Mouse (Mus musculus): ENCODE data around the gene Slc32a1.

Slc32a1 gene

DNA sequence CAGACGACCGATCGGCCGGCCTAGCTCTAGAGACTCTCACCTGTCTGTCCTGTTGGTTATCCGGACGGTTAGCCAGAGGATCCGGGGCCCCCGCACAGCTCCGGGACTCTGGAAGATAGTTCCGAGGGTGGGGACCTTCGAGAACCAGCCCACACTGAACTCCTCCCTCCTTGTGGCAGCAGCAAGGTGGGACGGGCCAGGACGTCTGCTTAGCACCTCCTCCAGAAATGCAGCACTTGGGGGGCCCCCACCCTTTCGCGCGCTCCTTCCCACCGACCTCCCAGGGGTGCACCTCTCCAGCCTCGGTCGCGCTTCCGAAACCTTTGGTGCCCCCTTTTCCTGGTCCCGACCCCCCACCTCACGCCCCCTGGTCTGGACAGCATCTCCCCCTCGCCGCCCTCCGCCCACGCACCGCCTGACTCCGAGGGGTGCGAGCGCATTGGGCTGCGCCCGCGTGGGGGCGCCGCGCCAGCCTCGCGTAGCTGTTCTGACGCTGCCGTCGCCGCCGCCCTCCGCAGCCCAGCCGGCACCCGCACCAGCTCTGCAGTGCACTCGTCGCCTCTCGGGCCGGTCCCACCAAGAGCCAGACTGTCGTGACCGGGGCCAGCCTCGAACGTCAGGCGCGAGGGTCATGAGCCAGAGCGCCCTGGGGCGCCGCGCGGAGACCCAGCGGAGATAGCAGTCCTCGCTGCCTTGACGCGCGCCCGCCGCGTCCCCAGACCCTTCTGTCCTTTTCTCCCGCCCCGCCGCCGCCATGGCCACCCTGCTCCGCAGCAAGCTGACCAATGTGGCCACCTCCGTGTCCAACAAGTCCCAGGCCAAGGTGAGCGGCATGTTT lies at the start of gene Slc32a1:
TSS of gene Slc32a1 (plus strand) at position 280 of the 838 bp plus-strand sequence.
- no peak for DNase-seq (ENCODE audit: low read depth, low spot score)

DNA sequence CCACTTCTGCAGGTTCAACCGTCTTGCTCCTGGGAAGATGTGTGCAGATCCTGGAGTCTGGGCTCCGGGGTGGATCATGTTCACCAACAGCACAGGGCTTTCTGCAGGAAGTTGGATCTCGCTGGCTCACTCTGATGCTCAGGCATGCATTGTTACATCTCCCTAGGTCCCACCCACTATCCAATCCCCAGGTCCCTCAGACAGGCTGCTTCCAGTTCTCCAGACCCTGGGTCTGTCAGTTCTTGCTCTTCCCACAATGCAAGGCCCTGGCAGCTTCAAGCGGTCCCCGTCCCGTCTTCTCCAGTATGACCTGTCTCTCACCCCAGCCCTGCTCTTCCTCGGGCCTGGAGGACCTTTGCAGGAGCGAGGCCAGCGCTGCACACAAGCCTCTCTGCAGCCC lies 49.8 kb upstream of the Slc32a1 start:
- no peak for DNase-seq (ENCODE audit: low read depth, low spot score)

DNA sequence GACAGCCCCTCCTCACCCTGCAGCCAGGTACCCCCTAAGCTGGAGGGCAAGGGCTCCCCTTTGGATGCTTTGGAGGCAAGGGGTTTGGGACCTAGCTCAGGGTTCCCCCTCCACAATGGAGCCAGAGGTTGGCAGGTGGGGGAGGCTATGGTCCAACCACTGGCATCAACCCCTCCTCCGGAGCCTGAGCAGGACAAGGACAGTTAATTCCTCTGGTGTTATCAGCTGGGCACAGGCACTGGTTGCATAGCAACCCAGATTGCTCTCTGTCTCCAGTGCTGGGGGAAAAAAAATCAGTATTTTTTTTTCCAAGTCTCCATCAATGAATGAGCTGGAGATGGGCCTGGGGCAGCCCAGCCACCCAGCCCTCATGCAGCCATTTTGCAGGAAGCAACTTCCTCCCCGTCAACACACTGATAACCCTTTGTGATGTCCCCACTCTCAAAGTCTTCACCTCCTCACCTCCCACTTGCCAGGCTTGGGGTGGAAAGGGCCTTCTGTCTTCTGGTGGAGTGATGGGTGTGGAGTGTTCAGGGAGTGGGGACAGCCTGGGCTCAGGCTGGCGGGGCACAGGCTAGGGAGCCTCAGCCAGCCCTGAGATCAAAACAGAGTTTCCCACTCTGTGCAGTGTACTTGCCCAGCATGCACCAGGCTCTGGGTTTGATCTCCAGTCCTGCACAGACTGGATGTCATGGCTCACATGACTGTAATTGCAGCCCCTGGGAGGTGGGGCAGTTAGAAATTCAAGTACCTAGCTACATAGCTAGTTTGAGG lies 49.0 kb upstream of the Slc32a1 start:
- DNase-seq (ENCODE audit: low read depth, low spot score) = no peak

DNA sequence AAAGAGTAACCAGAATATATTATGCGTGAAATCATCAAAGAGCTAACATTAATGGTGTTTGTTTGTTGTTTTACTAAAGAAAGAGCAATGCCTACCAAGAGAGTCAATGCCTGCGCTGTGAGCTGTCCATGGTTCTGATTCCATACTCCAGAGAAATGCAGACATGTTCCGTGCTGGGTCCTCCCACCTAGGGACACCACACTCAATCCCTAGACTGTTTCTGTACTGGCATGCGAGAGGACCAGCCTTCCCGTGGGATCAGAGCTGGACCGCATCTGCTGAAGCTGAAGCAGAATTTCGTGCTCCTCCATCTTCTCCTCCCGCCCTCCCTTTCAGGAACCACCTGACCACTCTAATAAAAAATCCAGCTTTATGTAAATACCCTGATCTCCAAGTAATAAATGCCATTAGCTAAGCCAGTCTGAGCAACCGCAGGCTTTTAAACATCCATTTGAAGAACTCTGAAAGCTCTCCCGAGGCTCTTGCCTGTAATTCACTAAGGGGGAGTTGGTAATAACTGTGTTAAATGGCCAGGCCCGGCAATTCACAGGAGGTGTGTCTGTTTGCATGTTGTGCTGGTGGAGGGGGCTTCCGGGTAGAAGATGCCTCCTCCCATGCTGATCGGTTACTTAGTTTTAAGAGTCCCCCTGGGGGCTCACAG lies 40.0 kb upstream of the Slc32a1 start:
- DNase-seq (ENCODE audit: low read depth, low spot score) = peak; percentile 57

DNA sequence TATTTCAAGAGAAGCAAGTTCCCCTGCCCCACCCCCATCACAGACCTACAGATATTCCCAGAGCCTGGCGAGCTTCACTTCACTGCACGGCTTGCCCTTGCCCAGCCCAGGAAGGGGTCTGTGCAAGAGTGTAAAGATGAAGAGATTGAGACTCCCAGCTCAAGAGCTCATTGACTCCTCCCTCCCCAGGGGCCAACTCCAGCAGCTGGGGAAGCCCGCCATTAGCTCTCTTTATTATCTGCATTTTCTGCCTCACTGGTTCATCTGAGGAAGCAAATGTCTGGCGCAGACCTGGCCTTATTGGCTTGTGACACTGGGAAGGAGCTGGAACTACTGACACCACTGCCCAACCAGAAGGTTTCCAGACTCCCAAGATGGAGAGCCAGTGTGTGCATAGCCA lies 30.6 kb upstream of the Slc32a1 start:
- no peak for DNase-seq (ENCODE audit: low read depth, low spot score)

DNA sequence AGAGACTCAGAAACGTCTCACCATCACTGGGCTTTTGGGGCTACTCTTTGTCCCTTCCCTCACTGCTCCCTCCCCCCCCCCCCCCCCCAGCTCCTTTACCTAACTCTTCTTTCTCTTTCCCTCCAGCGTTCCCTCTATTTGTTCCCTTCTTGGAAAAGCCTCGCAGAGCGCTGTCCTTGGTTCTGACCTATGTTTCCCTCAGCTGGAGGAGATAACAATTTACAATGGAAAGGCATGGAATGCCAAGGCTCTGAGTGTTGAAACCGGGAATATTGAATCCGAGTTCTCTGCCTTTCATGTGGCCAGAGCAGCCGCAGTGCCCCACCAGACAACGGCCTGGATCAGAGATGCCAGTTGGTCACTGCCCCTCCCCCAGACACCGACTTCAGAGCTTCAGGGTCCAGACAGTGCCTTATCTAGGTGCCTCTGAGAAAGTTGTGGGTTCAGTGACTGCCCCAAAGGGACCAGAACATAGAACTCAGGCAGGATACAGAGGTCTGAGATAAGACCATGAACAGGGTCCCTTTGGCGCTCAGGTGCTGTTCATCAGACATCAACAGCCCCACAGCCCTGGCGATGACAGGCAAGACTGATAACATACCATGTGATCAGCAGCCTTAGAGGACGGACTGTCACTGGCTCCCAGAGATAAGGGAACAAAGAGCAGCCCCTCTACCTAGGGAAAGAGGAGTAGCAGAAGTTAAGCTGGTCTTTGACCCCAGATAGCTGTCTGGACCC lies 25.8 kb upstream of the Slc32a1 start:
- DNase-seq (ENCODE audit: low read depth, low spot score) = no peak

DNA sequence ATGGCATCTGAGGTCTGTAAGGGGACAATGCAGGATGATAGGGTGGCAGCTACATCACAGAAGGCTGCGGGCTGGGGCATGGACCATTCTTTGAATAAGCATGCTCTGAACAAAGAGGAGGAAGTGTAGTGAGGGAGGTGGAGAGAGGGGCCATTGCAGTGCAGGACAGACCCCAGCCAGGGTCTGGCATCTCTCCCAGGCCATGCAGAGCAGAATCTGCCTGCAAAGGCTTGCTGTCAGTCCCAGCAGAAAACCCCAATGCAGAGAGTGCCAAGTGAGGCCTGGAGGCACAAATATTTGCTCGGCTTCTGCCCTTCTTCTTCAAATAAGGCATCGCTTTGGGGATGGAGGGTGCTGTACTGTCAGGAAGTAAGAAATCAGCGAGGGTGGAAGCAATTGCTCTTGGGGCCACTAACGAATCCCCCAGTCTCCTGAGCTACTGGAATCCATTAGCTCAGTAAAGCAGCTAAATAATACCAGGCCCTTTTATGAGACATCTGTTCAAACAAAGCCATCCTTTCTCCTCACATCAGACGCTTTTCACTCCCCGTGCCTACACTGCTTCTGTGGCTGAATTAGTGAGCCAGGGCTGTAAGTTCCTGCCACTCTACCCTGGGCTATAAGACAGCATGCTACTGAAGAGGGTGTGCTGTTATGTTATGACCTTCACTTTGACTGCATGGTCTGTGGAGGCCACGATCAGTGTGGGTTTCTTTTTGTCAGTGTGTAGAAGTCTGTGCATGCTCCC lies 21.9 kb upstream of the Slc32a1 start:
- no peak for DNase-seq (ENCODE audit: low read depth, low spot score)

DNA sequence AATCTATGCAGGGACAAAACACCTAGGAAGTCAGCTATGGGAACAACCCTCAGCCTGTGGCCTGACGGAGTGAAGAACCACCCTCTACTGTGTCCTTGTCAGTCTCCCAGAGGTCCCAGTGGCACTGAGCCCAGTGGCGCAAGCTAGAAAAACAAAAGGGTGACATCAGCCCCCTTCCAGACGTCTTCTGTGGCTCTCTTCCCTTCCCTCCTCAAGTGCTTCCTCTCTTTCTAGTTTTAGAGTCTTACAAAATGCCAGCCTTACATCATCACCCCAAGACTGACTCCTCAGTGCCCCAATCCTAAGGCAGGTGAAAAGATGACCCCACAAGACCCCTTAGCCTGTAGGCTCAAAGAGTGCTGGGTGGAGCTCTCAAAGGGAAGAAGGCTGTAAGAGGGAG lies 20.1 kb upstream of the Slc32a1 start:
- DNase-seq (ENCODE audit: low read depth, low spot score) = no peak

DNA sequence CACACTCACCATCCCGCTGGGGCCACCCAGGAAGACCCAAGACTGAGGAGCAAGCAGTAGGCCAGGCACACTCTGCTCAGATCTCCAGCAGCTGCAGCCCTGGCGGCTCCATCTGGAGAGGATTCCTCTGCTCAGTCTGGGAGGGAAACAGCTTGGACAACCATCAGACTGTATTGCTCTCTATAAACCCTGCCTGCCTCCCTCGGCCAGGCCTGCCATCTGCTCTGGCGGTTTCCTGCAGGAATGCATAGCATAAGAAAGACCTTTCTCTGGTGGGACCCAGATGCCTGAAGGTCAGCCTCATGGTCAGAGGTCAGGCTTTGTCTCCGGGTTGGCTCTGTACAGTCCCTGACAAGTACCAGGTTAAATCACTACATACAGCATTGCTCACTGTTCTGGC lies 19.3 kb upstream of the Slc32a1 start:
- no peak for DNase-seq (ENCODE audit: low read depth, low spot score)

DNA sequence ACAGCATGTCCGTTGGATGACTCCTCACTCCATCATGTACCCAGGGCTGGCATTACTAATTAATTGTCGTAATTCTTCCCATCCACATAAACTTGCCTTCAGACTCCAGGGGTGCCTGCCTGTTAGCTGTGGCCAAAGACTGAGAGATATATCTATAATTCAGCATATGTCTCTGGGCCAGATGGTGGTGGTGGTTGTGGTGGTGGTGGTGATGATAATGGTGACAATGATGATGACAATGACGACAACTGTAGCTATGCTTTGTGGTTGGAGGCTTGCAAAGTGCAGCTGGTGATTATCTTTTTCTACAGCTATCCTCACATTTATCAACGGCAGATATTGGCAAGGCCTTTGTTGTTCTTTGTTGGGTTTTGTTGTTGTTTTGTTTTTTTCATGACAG lies 17.2 kb upstream of the Slc32a1 start:
- no peak for DNase-seq (ENCODE audit: low read depth, low spot score)

DNA sequence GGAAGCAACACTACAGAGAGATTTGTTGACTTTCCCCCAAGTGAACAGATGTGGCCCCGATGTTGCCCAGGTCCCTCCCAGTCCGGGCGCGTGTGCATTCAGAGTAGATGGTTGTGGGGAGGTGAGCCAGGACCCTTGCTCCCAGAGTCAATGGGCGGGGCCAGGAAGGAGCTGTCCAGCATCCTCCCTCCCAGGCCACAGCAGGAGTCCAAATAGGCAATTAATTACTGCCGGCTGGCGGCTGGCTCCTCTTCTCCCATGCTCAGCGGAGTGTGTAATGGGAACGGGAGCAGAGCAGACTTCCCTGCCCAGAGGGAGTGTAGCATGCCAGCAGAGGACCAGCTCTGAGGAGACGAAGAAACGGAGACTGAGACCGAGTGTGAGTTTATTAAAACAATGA lies 15.5 kb upstream of the Slc32a1 start:
- DNase-seq (ENCODE audit: low read depth, low spot score) = no peak

DNA sequence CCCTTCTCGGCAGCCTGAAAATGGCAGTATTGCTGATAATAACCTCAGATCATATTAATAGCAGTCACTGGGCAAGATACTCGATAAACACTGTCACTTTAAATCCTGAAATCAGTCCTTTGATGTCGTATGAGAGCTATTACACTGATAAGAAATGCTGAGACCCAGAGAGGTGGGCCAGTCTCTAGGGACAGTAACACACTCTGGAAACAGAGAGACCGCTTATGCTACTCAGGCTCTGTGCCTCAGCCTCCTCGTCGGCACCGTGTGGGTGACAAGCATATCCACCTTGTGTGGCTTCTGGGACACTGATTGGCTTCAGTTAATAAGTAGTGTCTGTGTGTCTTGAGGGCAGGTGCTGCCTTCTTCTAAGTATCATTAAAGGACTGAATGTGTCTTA lies 15.0 kb upstream of the Slc32a1 start:
- no peak for DNase-seq (ENCODE audit: low read depth, low spot score)

DNA sequence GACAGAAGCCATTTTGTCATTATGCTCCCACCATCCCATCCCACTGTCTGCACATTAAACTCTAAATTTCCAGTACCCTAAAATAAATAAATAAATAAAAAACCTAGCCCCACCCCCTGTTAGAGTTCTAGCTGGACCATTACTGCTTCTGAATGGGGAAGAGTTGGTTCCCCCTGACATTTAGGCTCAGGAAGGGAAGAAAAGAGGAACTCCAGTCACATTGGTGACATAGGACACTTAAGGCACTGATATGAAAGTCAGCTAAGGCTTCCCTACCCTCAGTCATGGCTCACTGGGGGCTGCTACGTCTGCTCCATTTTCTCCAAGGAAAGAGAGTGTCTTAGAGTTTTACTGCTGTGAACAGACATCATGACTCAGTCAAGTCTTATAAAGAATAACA lies 13.8 kb upstream of the Slc32a1 start:
- DNase-seq (ENCODE audit: low read depth, low spot score) = no peak

DNA sequence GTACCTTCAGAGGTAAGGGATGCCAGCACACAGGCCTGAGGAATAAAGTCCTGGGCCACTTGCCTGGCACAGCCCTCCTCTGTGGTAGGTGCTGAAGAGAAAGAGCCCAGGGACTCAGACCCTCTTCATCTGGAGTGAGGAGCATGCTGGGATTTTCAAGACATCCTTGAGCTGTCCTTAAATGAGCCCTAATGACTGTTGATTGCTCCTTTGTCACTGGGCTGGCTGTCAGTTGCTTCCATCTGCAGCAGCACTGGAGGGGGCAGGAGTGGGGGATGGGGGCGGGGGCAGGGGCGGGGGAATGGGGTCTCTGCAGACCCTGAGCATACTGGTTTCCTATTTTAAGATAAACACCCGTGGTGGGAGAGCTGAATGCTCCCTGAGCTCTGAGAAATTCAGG lies 10.1 kb upstream of the Slc32a1 start:
- no peak for DNase-seq (ENCODE audit: low read depth, low spot score)

DNA sequence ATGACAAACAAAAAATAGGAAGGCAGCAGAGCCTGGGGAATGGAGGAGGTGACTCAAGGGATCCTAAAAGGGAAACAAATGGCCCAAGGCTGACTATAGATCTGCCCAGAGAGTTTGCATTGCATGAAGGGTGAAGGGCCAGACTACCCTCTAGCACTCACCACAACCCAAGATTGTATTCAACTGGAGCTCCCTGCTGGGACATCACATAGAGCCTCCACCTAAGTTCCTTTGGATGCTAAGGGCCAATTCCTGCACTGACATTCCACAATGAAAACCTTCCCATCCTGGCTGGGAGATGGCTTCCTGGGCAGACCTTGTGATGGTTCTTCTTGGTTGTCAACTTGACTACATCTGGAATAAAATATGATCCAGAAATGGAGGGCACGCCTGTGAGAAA lies 9.2 kb upstream of the Slc32a1 start:
- no peak for DNase-seq (ENCODE audit: low read depth, low spot score)

DNA sequence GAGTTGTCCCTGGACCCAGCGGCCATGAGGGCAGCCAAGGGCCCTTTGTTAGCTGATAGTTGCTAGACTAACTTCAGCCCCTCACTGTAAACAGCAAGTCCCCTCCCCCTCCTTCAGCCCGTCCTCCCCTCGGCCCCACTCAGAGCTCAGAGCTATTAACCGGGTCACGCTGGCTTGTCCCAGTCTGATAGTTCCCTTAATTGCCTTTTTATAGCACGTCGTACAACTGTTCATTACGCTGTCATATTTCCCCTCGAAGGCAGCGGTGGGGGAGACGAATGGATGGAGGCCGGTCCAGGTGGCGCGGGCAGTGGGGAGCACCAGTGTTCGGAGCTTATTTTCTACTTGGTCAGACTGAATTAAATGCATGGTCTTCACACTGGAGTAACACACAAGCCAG lies 7.9 kb upstream of the Slc32a1 start:
- no peak for DNase-seq (ENCODE audit: low read depth, low spot score)

DNA sequence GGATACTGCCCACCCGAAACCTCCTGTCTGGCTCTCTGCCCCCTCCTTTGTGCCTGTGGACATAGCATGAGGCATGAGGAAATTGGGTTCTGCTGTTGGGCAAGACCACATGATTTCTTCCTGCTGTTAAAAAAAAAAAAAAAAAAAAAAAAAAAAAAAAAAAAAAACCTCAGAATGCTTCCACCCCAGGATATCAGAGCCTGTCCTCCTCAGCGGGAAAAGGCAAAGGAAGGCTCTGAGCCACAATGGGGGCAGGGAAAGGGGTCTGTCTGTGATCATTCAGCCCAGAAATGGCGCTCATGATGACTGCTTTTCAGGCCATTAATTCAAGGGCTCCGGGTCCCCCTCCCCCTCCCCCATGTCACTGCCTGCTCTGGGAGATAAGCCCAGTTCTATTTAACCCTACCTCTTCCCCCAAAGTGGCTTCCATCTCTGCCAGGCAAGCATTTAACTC lies 4.0 kb upstream of the Slc32a1 start:
- DNase-seq (ENCODE audit: low read depth, low spot score) = no peak

DNA sequence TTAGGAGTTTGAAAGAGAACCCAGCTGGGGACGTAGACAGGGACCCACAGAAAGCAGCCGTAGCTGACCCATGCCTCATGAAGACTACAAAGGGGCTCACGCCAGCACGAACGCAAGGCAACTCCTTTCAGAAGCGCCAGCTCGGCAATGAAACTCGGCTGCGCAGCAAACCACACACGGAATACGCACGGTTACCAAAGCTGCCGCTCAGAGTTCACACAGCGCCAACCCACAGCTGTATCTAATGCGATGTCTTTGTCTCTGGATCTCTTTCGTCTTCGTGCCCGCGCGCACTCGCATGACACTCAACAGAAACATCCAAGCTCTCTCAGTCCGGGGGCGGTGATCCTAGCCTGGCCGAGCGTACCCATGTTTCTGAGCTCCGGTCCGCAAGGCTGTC lies 886 bp upstream of the Slc32a1 start:
- no peak for DNase-seq (ENCODE audit: low read depth, low spot score)

DNA sequence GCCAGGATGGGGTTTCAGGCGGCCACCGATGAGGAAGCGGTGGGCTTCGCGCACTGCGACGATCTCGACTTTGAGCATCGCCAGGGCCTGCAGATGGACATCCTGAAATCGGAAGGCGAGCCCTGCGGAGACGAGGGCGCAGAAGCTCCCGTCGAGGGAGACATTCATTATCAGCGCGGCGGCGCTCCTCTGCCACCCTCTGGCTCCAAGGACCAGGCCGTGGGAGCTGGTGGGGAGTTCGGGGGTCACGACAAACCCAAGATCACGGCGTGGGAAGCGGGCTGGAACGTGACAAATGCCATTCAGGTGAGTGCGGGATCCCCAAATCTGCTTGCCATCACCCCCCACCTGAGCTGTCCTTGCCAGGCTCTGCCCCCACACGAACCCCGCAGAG lies 756 bp downstream of the Slc32a1 start:
- no peak for DNase-seq (ENCODE audit: low read depth, low spot score)

DNA sequence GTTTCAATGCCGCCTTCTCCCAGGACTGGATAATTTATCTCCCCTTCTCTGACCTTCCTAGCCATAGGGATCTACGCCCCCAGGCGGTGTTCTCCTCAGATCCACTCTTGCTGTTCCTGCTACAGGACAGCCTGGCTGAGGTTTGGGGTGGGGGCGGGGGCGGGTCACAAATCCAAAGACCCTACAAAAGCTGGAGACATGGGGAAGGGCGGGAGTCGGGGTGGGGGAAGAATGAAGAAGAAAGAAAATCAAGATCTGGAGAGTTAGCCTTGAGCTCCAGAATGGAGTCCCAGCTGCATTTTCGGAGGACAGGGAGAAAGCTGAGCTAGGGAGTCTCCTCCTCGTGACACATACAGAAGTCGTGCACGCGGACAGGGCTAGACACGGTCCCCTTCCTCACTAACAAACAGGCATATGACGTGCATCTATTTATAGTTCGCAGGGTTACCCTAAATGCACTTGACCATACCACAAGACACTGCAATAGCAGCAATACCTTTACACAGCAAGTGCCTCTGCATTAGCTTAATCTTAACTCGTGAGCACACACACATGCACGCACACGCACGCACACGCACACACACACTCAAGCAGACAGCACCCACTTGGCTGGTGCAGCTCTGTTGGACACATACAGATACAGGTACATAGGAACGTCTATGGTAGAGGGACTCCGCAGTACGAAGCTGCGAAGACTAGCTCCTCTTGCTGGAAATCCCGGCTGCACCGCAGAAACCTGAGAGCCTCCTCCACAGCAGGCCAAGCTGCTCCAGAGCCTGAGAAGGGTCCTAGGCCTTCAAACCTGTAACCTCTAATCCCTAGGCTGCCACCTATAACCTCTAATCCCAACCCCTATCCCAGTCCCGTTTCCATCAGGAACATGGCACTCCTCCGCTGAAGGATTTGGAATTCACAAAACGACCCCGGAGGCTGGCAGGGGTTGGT lies 1.4 kb downstream of the Slc32a1 start:
- no peak for DNase-seq (ENCODE audit: low read depth, low spot score)
